Mouse (Mus musculus) hindbrain, embryonic 13.5 days (tissue): Measurements from ENCODE around the gene D930048N14Rik. TPM values are rescaled to one million over a fixed set of nuclear protein-coding genes. Genes with fewer than 3 reads are reported as not detected.
A peak's percentile ranks its signal among the peaks of the same experiment; 100 is the strongest.

Source experiments
- ATAC-seq: fragments of 200-750 bp; cut with Nextera tagmentation; 2 replicates; pipeline ENCODE4 v1.8.0; 2017; ENCODE audit warnings: moderate TSS enrichment; ENCODE audit not compliant: low FRiP score
- H3K27ac ChIP-seq: fragments of 300-500 bp; sonication (generic); 2 replicates; pipeline ENCODE4 v1.5.1; 2015; ENCODE audit warnings: inconsistent platforms, mild to moderate bottlenecking, moderate library complexity
- H3K27me3 ChIP-seq: fragments of 300-500 bp; sonication (generic); 2 replicates; pipeline ENCODE4 v1.6.1; 2015; ENCODE audit warnings: mild to moderate bottlenecking, inconsistent platforms
- H3K36me3 ChIP-seq: fragments of 300-500 bp; sonication (generic); 2 replicates; pipeline ENCODE4 v1.6.1; 2015; ENCODE audit warnings: mild to moderate bottlenecking, inconsistent platforms
- H3K4me1 ChIP-seq: fragments of 300-500 bp; sonication (generic); replicated peaks from 2 replicates; pipeline ENCODE4 v1.6.1; 2015; ENCODE audit warnings: inconsistent platforms
- H3K4me2 ChIP-seq: fragments of 300-500 bp; sonication (generic); 2 replicates; pipeline ENCODE4 v1.6.1; 2015; ENCODE audit warnings: inconsistent platforms, mild to moderate bottlenecking, moderate library complexity
- H3K4me3 ChIP-seq: fragments of 300-500 bp; sonication (generic); 2 replicates; pipeline ENCODE4 v1.5.1; 2015; ENCODE audit warnings: mild to moderate bottlenecking, inconsistent platforms
- H3K9ac ChIP-seq: fragments of 300-500 bp; sonication (generic); 2 replicates; pipeline ENCODE4 v1.6.1; 2015; ENCODE audit warnings: mild to moderate bottlenecking, inconsistent platforms
- H3K9me3 ChIP-seq: fragments of 300-500 bp; sonication (generic); 2 replicates; pipeline ENCODE4 v1.6.1; 2016; ENCODE audit warnings: inconsistent platforms
- WGBS: fragments of 180-500 bp; shearing (Covaris S2); methylation state at CpG from one replicate; pipeline ENCODE4 v1.1.7; 2015; 5-methylcytosine and 5-hydroxymethylcytosine counted together
- polyA plus RNA-seq: library from polyadenylated mRNA; unstranded; fragments of >200 nt; fragmentation: Nextera tagmentation; extraction: Ambion mirVana; gene quantifications from 2 replicates; pipeline ENCODE4 v1.2.1, GENCODE M21; 2015

D930048N14Rik gene
- polyA plus RNA-seq, 1 experiment from 2014 or later: 0.83 TPM

DNA sequence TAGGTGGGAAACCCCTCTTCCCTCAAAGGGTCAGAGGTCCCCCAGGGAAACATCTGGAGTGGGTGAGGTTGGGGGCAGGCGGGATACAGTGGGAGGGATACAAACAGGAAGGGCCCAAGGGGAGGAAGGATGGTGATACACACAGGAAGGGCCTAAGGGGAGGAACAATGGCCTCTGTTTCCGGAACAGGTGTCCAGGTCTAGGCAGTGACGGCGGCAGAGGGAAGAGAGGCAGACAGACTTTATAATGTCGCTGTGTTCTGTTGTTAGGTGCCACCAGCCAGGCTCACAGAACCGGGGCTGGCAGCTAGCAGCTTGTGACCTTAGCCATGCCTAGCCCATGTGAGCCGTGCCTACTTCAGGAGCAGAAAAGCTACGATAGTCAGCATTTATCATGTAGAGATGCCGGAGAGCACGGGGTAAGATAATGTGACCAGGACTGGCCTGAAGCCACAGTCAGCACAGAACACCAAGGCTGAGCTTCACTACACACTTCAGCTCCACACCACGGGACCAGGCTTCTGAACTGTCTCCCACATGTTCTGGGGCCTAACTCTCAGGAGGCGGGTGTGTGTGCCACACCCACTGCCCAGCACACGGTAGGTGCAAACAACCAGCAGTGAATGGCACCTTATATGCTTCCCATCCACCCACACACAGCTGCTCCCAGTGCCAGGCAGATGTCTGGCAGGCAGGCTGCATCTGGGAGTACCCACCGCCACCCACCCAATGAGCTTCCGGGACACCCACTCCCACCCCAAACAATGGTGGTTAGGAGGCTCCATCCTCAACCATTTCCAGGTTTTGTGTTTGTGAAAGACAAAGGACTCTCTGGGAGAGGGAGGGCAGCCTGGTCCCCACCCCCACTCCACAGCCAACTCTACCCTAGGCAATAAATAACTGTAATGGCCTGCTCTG, 3.7 kb upstream of the D930048N14Rik start:
- Histone ChIP-seq H3K9ac (no peak overlapping the region), H3K4me1 (peaks cover 56% of the 10 kb centered on the region)

DNA sequence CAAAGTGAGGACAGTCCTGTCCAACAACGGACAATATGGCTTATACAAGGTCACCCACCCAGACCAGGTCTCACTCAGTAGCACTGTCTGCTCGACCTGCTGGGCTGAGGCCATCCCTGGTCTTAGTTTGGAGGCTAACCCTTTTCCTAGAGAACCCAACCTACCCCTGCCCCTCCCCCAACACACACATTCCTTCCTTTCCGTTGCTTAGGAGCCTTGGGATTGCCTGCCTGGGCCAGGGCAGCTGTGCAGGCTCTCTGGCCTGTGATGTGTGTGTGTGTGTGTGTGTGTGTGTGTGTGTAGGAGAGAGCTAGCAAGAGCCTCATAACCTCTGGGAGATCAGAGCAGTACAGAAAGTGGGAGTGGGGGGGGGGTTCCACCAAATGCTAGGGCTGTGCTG, 2.2 kb upstream of the D930048N14Rik start:
- Histone ChIP-seq H3K4me2 (peak overlapping the region; percentile 91), H3K4me3 (0 out of 2 replicates have a peak overlapping the region, but pooled peaks have one; percentile 67), H3K27ac (peak overlapping the region; percentile 55), H3K4me1 (peaks cover 54% of the 10 kb centered on the region), H3K9me3 (no peaks in the 10 kb centered on the region), H3K27me3 (peaks cover 25% of the 10 kb centered on the region), H3K36me3 (peaks cover 7% of the 10 kb centered on the region), H3K9ac (peak overlapping the region; percentile 81; the same call in 1 of the 2 replicates)
- WGBS: 3% methylated on average over 3 of the region's 3 CpGs
- ATAC-seq: peak; percentile 30; the same call in 1 of the 2 replicates

More for the DNA sequence above, 3.7 kb upstream of the D930048N14Rik start:
- WGBS: 80% methylated on average over 15 of the region's 15 CpGs
- Histone ChIP-seq H3K4me2 (no peak overlapping the region), H3K36me3 (peaks cover 9% of the 10 kb centered on the region), H3K9me3 (no peaks in the 10 kb centered on the region), H3K27me3 (peaks cover 21% of the 10 kb centered on the region), H3K4me3 (no peak overlapping the region), H3K27ac (peak overlapping the region; percentile 23)
- ATAC-seq: no peak

DNA sequence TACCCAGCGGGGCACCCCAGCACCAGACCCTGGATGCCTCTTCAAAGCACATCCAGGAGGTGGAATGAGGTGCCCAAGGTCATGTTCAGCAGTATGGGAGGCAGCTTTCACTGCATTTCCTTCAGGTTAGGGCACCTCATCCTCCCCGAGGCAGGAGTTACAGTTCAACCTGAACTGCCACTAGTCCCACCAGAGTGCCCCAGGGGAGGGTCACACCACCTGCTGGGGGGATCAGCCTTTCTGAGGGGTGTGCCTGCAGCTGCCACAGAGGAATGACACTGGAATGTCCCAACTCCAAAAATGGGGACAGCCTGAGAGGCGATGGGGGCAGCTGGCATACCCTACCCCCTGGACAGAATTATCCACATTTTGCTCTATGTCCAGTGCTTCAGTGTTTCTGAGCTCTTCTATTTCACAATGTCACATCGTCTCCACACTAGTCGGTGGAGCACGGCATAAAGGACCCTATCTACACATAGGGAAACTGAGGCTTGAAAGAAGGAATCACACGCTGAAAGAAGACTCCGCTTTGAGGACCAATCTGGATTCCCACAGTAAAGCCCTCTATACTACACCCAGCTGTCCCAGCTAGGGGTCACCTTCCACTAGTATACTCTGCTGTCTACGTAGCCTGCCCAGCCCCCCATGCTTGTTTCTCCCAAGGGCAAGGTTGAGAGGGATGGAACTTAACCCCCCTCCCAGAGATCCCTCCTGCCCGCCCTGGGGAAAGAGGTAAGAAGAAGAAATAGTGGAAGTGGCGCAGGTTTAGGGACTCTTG, 1.5 kb upstream of the D930048N14Rik start:
- Histone ChIP-seq H3K4me3 (peak overlapping the region; percentile 67), H3K36me3 (peaks cover 4% of the 10 kb centered on the region; the same call in 1 of the 2 replicates), H3K27me3 (peaks cover 28% of the 10 kb centered on the region), H3K9me3 (no peaks in the 10 kb centered on the region), H3K9ac (peak overlapping the region; percentile 81), H3K4me1 (peaks cover 47% of the 10 kb centered on the region), H3K27ac (peak overlapping the region; percentile 55), H3K4me2 (peak overlapping the region; percentile 91)
- no peak for ATAC-seq
- 23% methylated on average over 11 of the region's 11 CpGs for WGBS

DNA sequence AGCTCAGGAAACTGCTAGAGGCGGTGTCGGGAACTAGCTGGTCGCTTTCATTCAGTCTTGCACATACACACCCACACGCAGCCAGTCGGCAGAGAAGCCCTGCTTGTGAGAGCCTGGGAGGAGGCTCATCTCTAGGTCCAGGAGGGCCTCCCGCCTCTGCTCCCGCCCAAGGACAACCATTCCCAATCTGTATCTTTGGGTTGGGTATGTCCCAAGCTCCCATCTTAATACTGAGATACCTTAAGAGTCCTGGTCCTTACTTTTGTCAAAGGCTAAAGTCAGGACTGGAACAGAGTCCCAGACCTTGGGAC, 910 bp upstream of the D930048N14Rik start:
- peak overlapping the region; percentile 55; the same call in 1 of the 2 replicates for H3K27ac ChIP-seq
- H3K9ac ChIP-seq: peak overlapping the region; percentile 81
- peaks cover 28% of the 10 kb centered on the region for H3K27me3 ChIP-seq
- 7% methylated on average over 7 of the region's 7 CpGs for WGBS
- H3K36me3 ChIP-seq: peaks cover 4% of the 10 kb centered on the region; the same call in 1 of the 2 replicates
- no peaks in the 10 kb centered on the region for H3K9me3 ChIP-seq
- peak overlapping the region; percentile 91 for H3K4me2 ChIP-seq
- peaks cover 46% of the 10 kb centered on the region for H3K4me1 ChIP-seq
- ATAC-seq: no peak
- H3K4me3 ChIP-seq: peak overlapping the region; percentile 67

DNA sequence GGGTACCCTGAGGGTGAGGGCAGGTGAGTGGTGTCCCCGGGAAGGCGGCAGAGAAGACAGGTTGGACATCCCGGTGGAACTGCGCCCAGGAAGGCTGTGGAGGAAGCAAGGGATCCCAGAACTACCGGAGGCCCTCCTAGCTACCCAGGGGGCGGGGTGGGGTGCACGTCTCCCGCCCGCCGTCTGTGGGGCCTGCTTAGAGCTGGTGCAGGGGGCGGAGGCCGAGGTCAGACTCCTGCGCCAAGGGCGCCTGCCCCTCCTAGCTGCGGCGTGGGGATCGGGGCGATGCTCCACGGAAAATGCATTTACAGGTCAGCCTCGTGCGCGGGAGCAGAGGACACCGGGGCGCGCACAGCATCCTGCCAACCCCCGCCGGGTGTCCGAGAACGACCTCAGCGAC, 493 bp upstream of the D930048N14Rik start:
- Histone ChIP-seq H3K36me3 (peaks cover 2% of the 10 kb centered on the region; the same call in 1 of the 2 replicates), H3K27me3 (peaks cover 28% of the 10 kb centered on the region), H3K27ac (no peak overlapping the region; the same call in 1 of the 2 replicates), H3K9ac (peak overlapping the region; percentile 81), H3K4me2 (peak overlapping the region; percentile 91), H3K4me1 (peaks cover 45% of the 10 kb centered on the region), H3K4me3 (peak overlapping the region; percentile 67), H3K9me3 (no peaks in the 10 kb centered on the region)
- 0 out of 2 replicates have a peak, but pooled peaks have one; percentile 11 for ATAC-seq
- under 1% methylated on average over 30 of the region's 30 CpGs for WGBS

DNA sequence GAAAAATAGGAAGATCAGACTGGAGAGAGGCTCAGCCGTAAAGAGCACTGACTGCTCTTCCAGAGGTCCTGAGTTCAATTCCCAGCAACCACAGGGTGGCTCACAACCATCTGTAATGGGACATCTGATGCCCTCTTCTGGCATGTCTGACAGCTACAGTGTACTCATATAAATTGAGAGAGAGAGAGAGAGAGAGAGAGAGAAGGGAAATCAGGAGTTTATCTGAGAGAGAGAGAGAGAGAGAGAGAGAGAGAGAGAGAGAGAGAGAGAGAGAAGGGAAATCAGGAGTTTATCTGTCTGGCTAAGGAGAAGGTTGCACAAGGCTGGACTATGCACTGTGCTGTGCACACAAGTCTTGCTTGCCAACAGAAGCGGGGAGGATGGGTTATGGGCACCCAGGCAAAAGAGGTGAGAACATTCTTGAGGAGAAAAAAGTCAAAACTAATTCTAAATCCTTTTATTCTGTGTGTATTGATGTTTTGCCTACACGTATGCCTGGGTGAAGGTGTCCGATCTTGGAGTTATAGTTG, 2.2 kb downstream of the D930048N14Rik start:
- no peak overlapping the region for H3K9ac ChIP-seq
- WGBS: 93% methylated on average over 4 of the region's 4 CpGs
- H3K4me2 ChIP-seq: no peak overlapping the region
- no peak overlapping the region for H3K27ac ChIP-seq
- peaks cover 28% of the 10 kb centered on the region for H3K27me3 ChIP-seq
- no peak overlapping the region for H3K4me3 ChIP-seq
- no peaks in the 10 kb centered on the region for H3K9me3 ChIP-seq
- no peak for ATAC-seq
- no peaks in the 10 kb centered on the region for H3K36me3 ChIP-seq
- H3K4me1 ChIP-seq: peaks cover 31% of the 10 kb centered on the region

DNA sequence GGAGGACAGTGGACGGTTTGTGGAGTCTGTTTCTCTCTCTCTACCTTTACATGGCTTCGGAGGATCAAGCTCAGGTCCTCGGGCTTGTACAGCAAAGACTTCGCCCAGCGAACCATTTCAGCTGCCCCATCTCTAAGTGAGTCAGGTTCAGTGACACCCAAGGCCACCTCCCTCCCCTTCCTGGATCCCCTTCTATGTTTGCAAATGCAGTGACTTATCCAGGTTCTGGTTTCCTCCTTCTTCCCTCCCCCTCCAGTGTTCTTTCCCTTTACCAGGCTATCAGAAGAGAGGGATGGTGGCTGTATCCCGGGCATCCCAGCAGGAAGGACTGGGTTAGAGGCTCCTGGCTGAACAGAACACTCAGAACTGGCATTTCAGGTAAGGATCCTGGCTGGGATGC, 3.0 kb downstream of the D930048N14Rik start:
- no peak for ATAC-seq
- WGBS: 92% methylated on average over 6 of the region's 6 CpGs
- no peak overlapping the region for H3K4me2 ChIP-seq

DNA sequence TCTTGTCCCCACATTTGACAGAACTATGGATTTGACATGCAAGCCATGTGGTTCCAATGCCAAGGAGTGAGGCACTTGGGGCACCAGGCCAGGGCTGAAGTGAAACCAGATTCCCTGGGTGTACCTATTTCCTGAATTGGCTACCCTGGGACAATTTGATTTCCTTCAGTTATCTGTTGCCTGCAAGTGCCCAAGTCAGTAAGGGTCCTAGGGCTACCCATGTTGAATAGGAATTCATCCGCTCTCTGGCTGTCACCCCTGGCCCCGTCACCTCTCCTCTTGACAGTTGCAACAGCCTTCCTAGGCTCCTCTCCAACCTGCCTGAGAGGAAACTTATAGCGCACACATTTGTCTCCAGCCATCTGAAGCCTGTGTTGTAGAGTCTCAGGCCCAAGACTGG, 4.1 kb downstream of the D930048N14Rik start:
- H3K4me1 ChIP-seq: peaks cover 22% of the 10 kb centered on the region
- H3K9ac ChIP-seq: no peak overlapping the region
- H3K9me3 ChIP-seq: no peaks in the 10 kb centered on the region
- no peak for ATAC-seq
- H3K4me3 ChIP-seq: no peak overlapping the region
- H3K27me3 ChIP-seq: peaks cover 17% of the 10 kb centered on the region
- 94% methylated on average over 3 of the region's 3 CpGs for WGBS
- H3K27ac ChIP-seq: no peak overlapping the region
- H3K36me3 ChIP-seq: no peaks in the 10 kb centered on the region
- H3K4me2 ChIP-seq: no peak overlapping the region

More for the DNA sequence above, 3.0 kb downstream of the D930048N14Rik start:
- Histone ChIP-seq H3K9ac (no peak overlapping the region), H3K27me3 (peaks cover 28% of the 10 kb centered on the region), H3K27ac (no peak overlapping the region), H3K4me3 (no peak overlapping the region), H3K36me3 (no peaks in the 10 kb centered on the region), H3K9me3 (no peaks in the 10 kb centered on the region), H3K4me1 (peaks cover 30% of the 10 kb centered on the region)

DNA sequence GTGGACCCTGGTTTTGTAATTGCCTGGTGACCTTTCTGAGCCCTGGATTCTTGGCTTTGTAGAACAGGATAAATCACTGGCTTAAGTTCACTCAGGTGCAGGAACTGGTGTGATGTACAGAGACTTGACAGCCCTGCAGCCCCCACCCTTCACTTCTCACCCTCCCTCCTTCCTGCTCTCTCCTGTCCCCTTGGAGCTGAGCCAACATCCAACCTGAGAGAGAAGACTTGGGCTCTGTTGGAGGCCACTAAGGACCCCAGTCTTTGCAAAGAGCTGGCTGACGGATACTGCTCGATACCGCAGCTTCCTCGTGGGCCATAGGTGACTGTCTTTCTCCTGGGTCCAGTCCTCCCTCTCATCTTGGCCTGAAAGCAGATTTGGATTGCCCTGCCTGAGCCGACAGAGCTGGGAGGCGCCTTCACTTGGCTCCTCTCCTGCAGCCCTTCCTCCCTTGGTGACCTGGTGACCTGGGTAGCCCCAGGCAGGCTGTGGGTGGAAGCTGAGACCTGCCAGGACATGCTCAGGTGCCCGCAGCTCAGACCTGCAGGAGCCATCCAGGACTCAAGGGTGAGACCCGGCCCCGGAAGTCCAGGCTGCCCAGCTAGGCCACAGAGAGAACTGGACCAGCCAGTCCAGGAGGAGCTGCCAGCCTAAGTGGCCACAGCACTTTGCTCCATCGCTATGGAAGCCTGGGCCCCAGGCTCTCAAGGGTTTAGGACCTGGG, 6.2 kb downstream of the D930048N14Rik start:
- Histone ChIP-seq H3K4me3 (no peak overlapping the region), H3K9me3 (no peaks in the 10 kb centered on the region), H3K4me1 (peaks cover 9% of the 10 kb centered on the region; the same call in 1 of the 2 replicates), H3K36me3 (no peaks in the 10 kb centered on the region), H3K4me2 (no peak overlapping the region), H3K27me3 (peaks cover 7% of the 10 kb centered on the region), H3K27ac (no peak overlapping the region), H3K9ac (no peak overlapping the region)
- no peak for ATAC-seq
- 84% methylated on average over 10 of the region's 10 CpGs for WGBS

DNA sequence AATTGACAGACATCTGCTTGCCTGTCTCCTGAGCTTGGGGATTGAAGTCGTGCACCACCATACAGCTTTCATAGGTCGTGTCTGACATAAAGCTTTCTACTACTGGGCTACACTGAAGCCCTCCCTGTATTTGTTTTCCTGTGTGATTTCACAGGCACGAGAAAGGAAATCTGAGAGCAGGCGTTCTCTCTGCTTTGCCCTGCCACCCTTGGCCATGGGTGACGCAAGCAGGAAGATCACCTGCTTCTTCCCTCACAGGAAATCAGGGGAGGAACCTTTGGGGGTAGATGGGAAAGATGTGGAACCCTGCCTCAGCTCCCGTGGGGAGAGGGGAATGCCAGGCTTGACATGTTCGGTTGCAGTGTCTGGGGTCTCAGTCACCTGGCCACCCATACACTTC, 7.5 kb downstream of the D930048N14Rik start:
- H3K4me2 ChIP-seq: no peak overlapping the region
- no peaks in the 10 kb centered on the region for H3K9me3 ChIP-seq
- peaks cover 9% of the 10 kb centered on the region; the same call in 1 of the 2 replicates for H3K4me1 ChIP-seq
- H3K27me3 ChIP-seq: 0 out of 2 replicates have a peak, but pooled peaks cover 3% of the 10 kb centered on the region
- no peak overlapping the region for H3K9ac ChIP-seq
- H3K36me3 ChIP-seq: no peaks in the 10 kb centered on the region
- H3K4me3 ChIP-seq: no peak overlapping the region
- WGBS: 69% methylated on average over 7 of the region's 7 CpGs
- ATAC-seq: no peak
- peak overlapping the region; percentile 41 for H3K27ac ChIP-seq

DNA sequence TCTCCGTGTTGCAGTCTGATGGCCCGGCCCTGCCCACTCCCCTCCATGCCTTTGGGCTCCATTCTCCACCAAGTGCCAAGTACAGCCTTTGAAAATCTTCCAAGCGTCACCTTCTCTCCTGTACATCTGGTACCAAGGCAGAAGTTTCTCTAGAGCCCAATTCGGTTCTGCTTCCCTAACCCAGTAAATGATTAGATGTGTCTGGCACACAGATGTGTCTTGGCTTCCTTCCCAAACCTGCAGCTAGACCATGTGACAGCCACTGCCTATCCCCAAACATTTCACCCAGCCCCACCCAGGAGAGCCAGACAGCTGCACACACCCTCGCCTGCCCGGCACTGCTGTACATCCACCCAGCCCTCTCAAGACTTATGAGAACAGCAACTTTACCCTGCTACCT, 8.0 kb downstream of the D930048N14Rik start:
- ATAC-seq: peak; percentile 71; the same call in 1 of the 2 replicates
- H3K9me3 ChIP-seq: no peaks in the 10 kb centered on the region
- H3K27ac ChIP-seq: peak overlapping the region; percentile 41
- H3K4me1 ChIP-seq: peaks cover 9% of the 10 kb centered on the region; the same call in 1 of the 2 replicates
- no peak overlapping the region for H3K4me3 ChIP-seq
- no peaks in the 10 kb centered on the region for H3K36me3 ChIP-seq
- 72% methylated on average over 6 of the region's 6 CpGs for WGBS
- H3K27me3 ChIP-seq: 0 out of 2 replicates have a peak, but pooled peaks cover 3% of the 10 kb centered on the region
- H3K4me2 ChIP-seq: no peak overlapping the region
- no peak overlapping the region for H3K9ac ChIP-seq
